Mouse (Mus musculus): ENCODE measurements at regions not wholly inside any gene's neighbourhood (a gene's known extent, or its start where the extent isn't known, plus 50 kb on each side); places are given as distances from the start of the nearest gene placed in this dataset.

- TF ChIP-seq POLR2A (IDR thresholded peaks at IDR 0.05; ENCODE audit: borderline replicate concordance, insufficient read depth, low read length) (no peak), CTCF (IDR thresholded peaks at IDR 0.05; ENCODE audit: borderline replicate concordance, insufficient read depth, low read depth, low read length) (no peak)
Observed at GRCm38 (mm10) chr12:54576821-54577220, 79.6 kb downstream of the Sptssa start.

All from cerebellum, adult 2 months (tissue).